Mouse (Mus musculus) sigmoid colon, adult 10 weeks (tissue): Measurements from ENCODE around the gene Nckap1. TPM values are rescaled to one million over a fixed set of nuclear protein-coding genes. Genes with fewer than 3 reads are reported as not detected.

Source experiments
- polyA plus RNA-seq: library from polyadenylated mRNA; stranded (reverse); fragments of 350-450 nt; fragmentation: Illumina TruSeq; extraction: RNeasy Lipid Tissue Mini Kit (QIAGEN cat#74804); gene quantifications from one replicate; pipeline ENCODE4 v1.2.3, GENCODE M21; 2014; ENCODE audit warnings: low read depth, low replicate concordance

Gene Nckap1
- 320 TPM for polyA plus RNA-seq

DNA sequence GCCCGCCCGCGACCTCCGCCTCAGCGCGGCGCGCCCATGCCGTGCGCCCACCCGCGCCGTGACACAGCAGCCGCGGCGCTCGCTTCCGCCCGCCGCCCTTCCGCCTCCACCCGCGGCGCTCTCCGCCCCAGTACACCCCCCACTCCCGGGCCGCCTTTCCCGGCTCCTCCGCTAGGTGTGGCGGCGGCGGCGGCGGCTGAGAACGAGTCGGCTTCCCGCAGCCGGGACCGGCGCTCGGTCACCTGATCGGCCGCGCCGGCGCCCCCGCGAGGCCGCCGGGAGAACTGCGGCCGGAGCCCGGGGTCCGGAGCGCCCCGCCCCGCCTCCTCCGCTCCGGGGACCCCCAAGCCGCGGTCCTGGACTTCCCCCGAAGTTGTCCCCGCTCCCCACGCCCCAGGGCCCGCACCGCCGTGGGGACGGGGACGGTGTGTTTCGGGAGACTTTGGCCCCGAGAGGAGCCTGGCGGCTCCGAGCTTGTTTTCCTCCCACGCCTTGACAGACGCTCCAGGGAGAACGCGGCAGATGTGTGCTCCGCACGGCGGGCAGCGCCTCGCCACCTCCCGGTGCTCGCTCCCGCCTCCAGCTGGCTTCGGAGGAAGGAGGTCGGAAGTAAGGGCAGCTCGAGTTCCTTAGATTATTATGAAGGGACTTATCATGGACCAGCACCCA lies at the start of gene Nckap1:
Gene Nckap1, minus strand, starts transcription at position 338 of the 669 bp plus-strand sequence.

DNA sequence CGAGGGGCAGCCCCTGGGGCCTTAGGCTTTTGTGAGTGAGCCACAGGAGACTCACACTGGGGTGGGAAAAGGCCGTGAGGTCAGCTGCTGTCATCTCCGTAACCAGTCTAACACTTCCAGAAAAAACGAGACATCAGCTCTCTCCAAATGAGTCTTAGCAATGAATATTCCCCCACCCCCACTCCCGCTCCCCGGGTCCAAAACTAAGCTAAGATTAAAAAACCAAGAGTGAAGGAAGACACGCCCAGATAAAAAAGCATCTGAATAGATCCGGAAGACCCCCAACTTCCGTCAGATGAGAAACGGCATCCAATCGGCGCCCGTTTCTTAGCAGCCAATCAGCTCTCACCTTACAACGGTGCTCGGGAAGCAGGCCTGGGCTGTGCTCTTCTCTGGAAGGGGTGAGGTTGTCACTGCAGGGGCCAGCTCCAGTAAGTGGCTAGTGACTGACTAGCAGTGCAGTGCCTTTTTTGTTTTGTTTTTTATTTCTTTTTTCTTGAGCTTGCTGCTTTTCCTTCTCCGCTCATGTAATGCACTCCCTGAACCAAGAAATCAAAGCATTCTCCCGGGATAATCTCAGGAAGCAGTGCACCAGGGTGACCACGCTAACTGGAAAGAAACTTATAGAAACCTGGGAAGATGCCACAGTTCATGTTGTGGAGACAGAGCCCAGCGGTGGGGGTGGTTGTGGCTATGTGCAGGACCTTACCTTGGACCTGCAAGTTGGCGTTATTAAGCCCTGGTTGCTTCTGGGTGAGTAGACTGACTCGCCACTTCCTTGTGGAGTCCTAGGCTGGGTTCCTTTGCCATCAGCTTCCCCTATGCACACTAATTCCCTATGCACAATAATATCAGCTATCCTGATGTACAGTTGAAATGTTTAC lies 35.9 kb upstream of the Nckap1 start, which contains the start of the genes Dusp19 and Nup35:
Gene Dusp19, plus strand, starts transcription at position 192 of the 884 bp plus-strand sequence.
Gene Nup35, plus strand, starts transcription at position 383 of the 884 bp plus-strand sequence.

Other genes with a start within 250 kb of the Nckap1 start
- gene Frzb, start 133.8 kb downstream of the Nckap1 start, polyA plus RNA-seq = 9.9 TPM
- gene Dusp19, start 35.7 kb upstream of the Nckap1 start, polyA plus RNA-seq = 24.6 TPM
- gene Nup35, start 35.9 kb upstream of the Nckap1 start, polyA plus RNA-seq = 19.5 TPM